Mouse (Mus musculus) midbrain, postnatal 0 days (tissue): ENCODE results near the gene Fgl2. TPM values are rescaled to one million over a fixed set of nuclear protein-coding genes. Genes with fewer than 3 reads are reported as not detected.

Experiments used
- ATAC-seq: fragments of 200-750 bp; cut with Nextera tagmentation; 2 replicates; pipeline ENCODE4 v1.8.0; 2017; ENCODE audit warnings: moderate number of reproducible peaks, mild to moderate bottlenecking, moderate TSS enrichment, moderate library complexity; ENCODE audit not compliant: low FRiP score
- DNase-seq: peaks from one replicate; pipeline ENCODE4 v3.0.0-alpha.2; 2015; ENCODE audit warnings: low spot score
- H3K27ac ChIP-seq: fragments of 300-500 bp; sonication (generic); 2 replicates; pipeline ENCODE4 v1.5.1; 2014; ENCODE audit warnings: low read depth, mild to moderate bottlenecking, low read length, mixed read lengths
- H3K27me3 ChIP-seq: fragments of 300-500 bp; sonication (generic); 2 replicates; pipeline ENCODE4 v1.6.1; 2014; ENCODE audit warnings: low read length, control low read depth, mixed read lengths; ENCODE audit not compliant: insufficient read depth
- H3K36me3 ChIP-seq: fragments of 300-500 bp; sonication (generic); 2 replicates; pipeline ENCODE4 v1.6.1; 2014; ENCODE audit warnings: low read length, control low read depth, mixed read lengths; ENCODE audit not compliant: insufficient read depth
- H3K4me1 ChIP-seq: fragments of 300-500 bp; sonication (generic); 2 replicates; pipeline ENCODE4 v1.6.1; 2014; ENCODE audit warnings: mild to moderate bottlenecking, control low read depth, antibody characterized with exemption, low read length, mixed read lengths; ENCODE audit not compliant: insufficient read depth
- H3K4me2 ChIP-seq: fragments of 300-500 bp; sonication (generic); 2 replicates; pipeline ENCODE4 v1.6.1; 2014; ENCODE audit warnings: low read depth, mild to moderate bottlenecking, low read length, mixed read lengths; ENCODE audit not compliant: poor library complexity, severe bottlenecking
- H3K4me3 ChIP-seq: fragments of 300-500 bp; sonication (generic); 2 replicates; pipeline ENCODE4 v1.5.1; 2014; ENCODE audit warnings: low read depth, mild to moderate bottlenecking, low read length, moderate library complexity
- H3K9ac ChIP-seq: fragments of 300-500 bp; sonication (generic); replicated peaks from 2 replicates; pipeline ENCODE4 v1.6.1; 2014; ENCODE audit warnings: mild to moderate bottlenecking, low read length, moderate library complexity, mixed read lengths; ENCODE audit not compliant: poor library complexity, severe bottlenecking
- H3K9me3 ChIP-seq: fragments of 300-500 bp; sonication (generic); 2 replicates; pipeline ENCODE4 v1.6.1; 2016; ENCODE audit warnings: low read length, control low read depth
- CTCF ChIP-seq: IDR thresholded peaks from 2 replicates; pipeline ENCODE4 v1.5.1; 2016; ENCODE audit warnings: antibody characterized with exemption, mild to moderate bottlenecking
- WGBS: fragments of 180-500 bp; shearing (Covaris S2); extraction: QIAGEN DNeasy Blood & Tissue Kit; methylation state at CpG from one replicate; pipeline ENCODE4 v1.1.7; 2014; 5-methylcytosine and 5-hydroxymethylcytosine counted together
- polyA plus RNA-seq: library from polyadenylated mRNA; unstranded; fragments of >200 nt; fragmentation: Nextera tagmentation; extraction: Ambion mirVana; gene quantifications from 2 replicates; pipeline ENCODE4 v1.2.1, GENCODE M21; 2015
- total RNA-seq: library from RNA; depleted of rRNA; stranded (reverse); fragments of >200 nt; gene quantifications from 2 replicates; pipeline ENCODE4 v1.2.3, GENCODE M21; 2014

Gene Fgl2
- total and polyA plus RNA-seq, 2 experiments from 2014 or later, result 1.9 to 4.1 TPM

DNA sequence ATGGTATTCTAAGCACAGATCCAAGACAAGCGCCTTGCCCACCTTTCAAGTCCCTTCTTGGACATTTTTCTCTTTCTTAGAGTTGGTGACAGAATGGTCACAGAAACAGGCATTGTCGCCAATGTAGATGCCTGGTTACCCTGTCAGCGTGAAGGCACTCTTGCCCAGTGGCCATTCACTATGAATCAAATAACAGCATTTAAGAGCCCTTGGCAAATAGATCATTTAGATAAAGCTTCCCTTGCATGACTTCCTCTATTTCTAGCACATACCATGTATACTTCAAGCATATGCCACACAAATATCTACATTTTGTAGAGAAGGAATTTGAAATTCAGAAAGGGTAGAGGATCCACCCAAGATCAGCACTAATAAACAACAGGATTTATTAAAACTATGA is 40.9 kb downstream of the Fgl2 start:
- no peak for TF ChIP-seq CTCF
- WGBS, result 94% methylated on average over 3 of the region's 3 CpGs
- Histone ChIP-seq H3K27me3 (no peaks in the 10 kb centered on the region), H3K9me3 (no peaks in the 10 kb centered on the region), H3K4me3 (no peak overlapping the region), H3K4me1 (no peaks in the 10 kb centered on the region), H3K4me2 (no peak overlapping the region), H3K36me3 (no peaks in the 10 kb centered on the region), H3K27ac (no peak overlapping the region), H3K9ac (no peak overlapping the region)
- DNase-seq, result no peak
- no peak for ATAC-seq

GRCm38 (mm10) chr5:21414116-21414820 is 41.8 kb downstream of the Fgl2 start:
- ATAC-seq (no peak), DNase-seq (no peak)
- WGBS, result 60% methylated on average over 1 of the region's 1 CpGs
- no peaks in the 10 kb centered on the region for H3K27me3 ChIP-seq
- no peak for TF ChIP-seq CTCF
- no peaks in the 10 kb centered on the region for H3K36me3 ChIP-seq
- no peak overlapping the region for H3K4me3 ChIP-seq
- no peaks in the 10 kb centered on the region for H3K4me1 ChIP-seq
- H3K9me3 ChIP-seq, result no peaks in the 10 kb centered on the region
- no peak overlapping the region for H3K9ac ChIP-seq
- H3K4me2 ChIP-seq, result no peak overlapping the region
- no peak overlapping the region for H3K27ac ChIP-seq

GRCm38 (mm10) chr5:21418613-21419012 is 46.2 kb downstream of the Fgl2 start:
- Histone ChIP-seq H3K27ac (no peak overlapping the region), H3K27me3 (no peaks in the 10 kb centered on the region; the same call in 1 of the 2 replicates), H3K4me2 (no peak overlapping the region), H3K9ac (no peak overlapping the region), H3K4me1 (no peaks in the 10 kb centered on the region), H3K4me3 (no peak overlapping the region), H3K9me3 (no peaks in the 10 kb centered on the region), H3K36me3 (no peaks in the 10 kb centered on the region)
- DNase-seq, result no peak
- WGBS, result 75% methylated on average over 4 of the region's 4 CpGs
- ATAC-seq, result no peak
- no peak for TF ChIP-seq CTCF

GRCm38 (mm10) chr5:21420609-21421008 is 48.2 kb downstream of the Fgl2 start:
- Histone ChIP-seq H3K9me3 (no peaks in the 10 kb centered on the region), H3K27ac (no peak overlapping the region), H3K9ac (no peak overlapping the region), H3K27me3 (no peaks in the 10 kb centered on the region; the same call in 1 of the 2 replicates), H3K4me2 (no peak overlapping the region), H3K4me3 (no peak overlapping the region), H3K36me3 (no peaks in the 10 kb centered on the region), H3K4me1 (no peaks in the 10 kb centered on the region; the same call in 1 of the 2 replicates)
- no peak for ATAC-seq
- peak; percentile 74 for TF ChIP-seq CTCF
- 16% methylated on average over 1 of the region's 1 CpGs for WGBS
- DNase-seq, result peak; percentile 64

DNA sequence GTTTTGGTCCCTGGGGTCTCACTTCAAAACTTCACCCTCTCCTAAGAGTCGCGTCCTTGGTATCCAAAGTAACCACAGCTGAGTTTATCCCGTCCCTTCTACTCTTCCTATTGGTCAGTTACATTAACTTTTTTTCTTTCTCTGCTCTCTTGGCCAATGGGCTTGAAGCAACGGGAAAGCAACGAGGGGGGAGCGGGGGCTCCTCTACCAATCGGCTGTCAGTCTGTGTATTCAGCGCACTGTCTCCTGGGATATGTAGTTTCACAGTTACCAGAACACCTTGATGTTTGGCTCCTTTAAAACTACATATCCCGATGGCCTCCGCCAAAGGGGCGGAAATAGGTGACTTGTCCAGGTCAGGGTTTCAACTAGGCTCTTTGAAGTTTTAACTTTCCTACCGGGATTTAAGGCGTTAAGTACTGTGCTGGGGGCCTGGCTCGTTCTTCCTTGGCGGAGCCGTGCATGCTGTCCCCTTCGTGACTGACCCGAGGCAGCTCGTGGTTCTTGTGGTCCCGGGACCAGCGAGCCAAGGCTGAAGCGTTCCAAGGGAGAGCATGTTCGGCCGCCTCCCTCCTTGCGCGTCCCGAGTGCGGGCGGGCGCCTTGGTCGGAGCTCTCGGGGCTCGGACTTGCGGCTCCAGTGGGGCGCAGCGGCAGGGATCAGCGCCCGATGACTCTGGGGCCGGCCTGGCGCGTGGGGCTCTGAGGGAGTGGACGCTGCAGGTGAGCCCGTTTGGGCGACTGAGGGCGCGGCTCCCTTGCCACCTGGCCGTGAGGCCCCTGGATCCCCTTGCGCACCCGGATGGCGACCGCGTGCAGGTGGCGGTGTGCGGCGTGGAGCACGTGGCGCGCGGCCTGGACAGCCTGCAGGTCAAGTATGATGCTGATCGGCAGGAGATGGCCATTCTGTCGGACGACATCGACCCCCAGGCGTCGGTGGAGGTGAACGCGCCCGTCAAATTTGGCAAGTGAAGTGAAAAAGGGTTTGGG is 52.5 kb downstream of the Fgl2 start, which contains the start of the genes Ccdc146 and Fam185a:
Gene Ccdc146, minus strand, starts transcription at position 64 of the 989 bp plus-strand sequence.
Gene Fam185a, plus strand, starts transcription at position 345 of the 989 bp plus-strand sequence.
- DNase-seq, result peak; percentile 100
- under 1% methylated on average over 68 of the region's 68 CpGs for WGBS
- H3K27ac ChIP-seq, result no peak within 1 kb of the TSS

More for the DNA sequence above, 52.5 kb downstream of the Fgl2 start, which contains the start of the genes Ccdc146 and Fam185a:
- ATAC-seq, result peak; percentile 100
- Histone ChIP-seq H3K9ac (peak within 1 kb of the TSS; percentile 64), H3K4me1 (no peaks in the 10 kb centered on the region; the same call in 1 of the 2 replicates), H3K4me2 (peak within 1 kb of the TSS; percentile 97), H3K36me3 (no peaks in the 10 kb centered on the region), H3K27me3 (no peaks in the 10 kb centered on the region; the same call in 1 of the 2 replicates), H3K9me3 (no peaks in the 10 kb centered on the region), H3K4me3 (peak within 1 kb of the TSS; percentile 92)
- TF ChIP-seq CTCF, result no peak
